Mouse (Mus musculus): ENCODE measurements around the gene Tas2r126.

- no peak for TF ChIP-seq CTCF (IDR thresholded peaks at IDR 0.05; ENCODE audit: low read depth, low read length)
- no peak for TF ChIP-seq POLR2A (IDR thresholded peaks at IDR 0.05; ENCODE audit: borderline replicate concordance, low read depth, low read length)
These were observed 10.2 kb downstream of the Tas2r126 start for GRCm38 (mm10) chr6:42444491-42444890.
